Mouse (Mus musculus) cerebellum, adult 2 months (tissue): ENCODE data around the gene Onecut1.

Source experiments
- CTCF ChIP-seq: fragments of 200-500 bp; IDR thresholded peaks from 2 replicates; pipeline ENCODE4 v1.5.1; 2011; ENCODE audit warnings: low read depth, mild to moderate bottlenecking, control low read depth, low read length, moderate library complexity, borderline replicate concordance; ENCODE audit not compliant: insufficient read depth
- POLR2A ChIP-seq: fragments of 200-500 bp; IDR thresholded peaks from 2 replicates; pipeline ENCODE4 v1.6.1; 2011; ENCODE audit warnings: low read length, control low read depth, borderline replicate concordance; ENCODE audit not compliant: insufficient read depth

GRCm38 (mm10) chr9:74921422-74921821, 59.7 kb downstream of the Onecut1 start:
- TF ChIP-seq CTCF = no peak
- TF ChIP-seq POLR2A = no peak
